Mouse (Mus musculus): ENCODE measurements at regions not wholly inside any gene's neighbourhood (a gene's known extent, or its start where the extent isn't known, plus 50 kb on each side); places are given as distances from the start of the nearest gene placed in this dataset.
A peak's percentile ranks its signal among the peaks of the same experiment; 100 is the strongest.

DNA sequence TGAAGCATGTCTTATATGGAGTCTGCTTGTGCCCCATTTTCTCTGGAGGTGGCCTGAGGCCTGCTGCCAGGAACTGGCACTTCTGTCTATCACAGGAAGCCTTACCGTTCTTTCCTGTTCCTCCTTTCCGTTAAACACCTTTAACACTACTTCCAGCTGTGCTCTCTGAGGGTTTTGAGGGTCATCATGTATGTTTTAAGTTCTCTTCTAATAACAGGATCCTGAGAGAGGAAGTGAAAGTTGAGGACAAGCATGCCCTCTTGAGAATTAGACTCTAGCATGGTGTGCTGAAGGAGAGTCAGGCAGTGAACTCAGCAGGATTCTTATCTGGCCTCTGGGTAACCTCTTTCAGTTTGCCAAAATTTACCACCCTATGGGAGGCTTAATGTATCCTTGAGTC lies 418.0 kb upstream of the 9430069I07Rik start:
- Histone ChIP-seq H3K36me3 (replicated peaks; ENCODE audit: low read length) (no peaks in the 10 kb centered on the region), H3K27me3 (replicated peaks) (no peaks in the 10 kb centered on the region), H3K4me3 (replicated peaks) (no peak overlapping the region), H3K9me3 (no peaks in the 10 kb centered on the region), H3K4me1 (0 out of 2 replicates have a peak, but pooled peaks cover 4% of the 10 kb centered on the region)
- TF ChIP-seq GATA1 (IDR thresholded peaks at IDR 0.05; ENCODE audit: borderline replicate concordance, low read length): no peak
- no peak for TF ChIP-seq FLI1 (IDR thresholded peaks at IDR 0.05; ENCODE audit: low read length)

GRCm38 (mm10) chr15:34751746-34752145 lies 394.1 kb upstream of the 9430069I07Rik start:
- Histone ChIP-seq H3K4me3 (replicated peaks) (peak overlapping the region; percentile 38), H3K27me3 (replicated peaks) (peaks cover 3% of the 10 kb centered on the region), H3K9me3 (no peaks in the 10 kb centered on the region), H3K4me1 (no peaks in the 10 kb centered on the region), H3K36me3 (replicated peaks; ENCODE audit: low read length) (no peaks in the 10 kb centered on the region)
- TF ChIP-seq FLI1 (IDR thresholded peaks at IDR 0.05; ENCODE audit: low read length) (no peak), GATA1 (IDR thresholded peaks at IDR 0.05; ENCODE audit: borderline replicate concordance, low read length) (no peak)

DNA sequence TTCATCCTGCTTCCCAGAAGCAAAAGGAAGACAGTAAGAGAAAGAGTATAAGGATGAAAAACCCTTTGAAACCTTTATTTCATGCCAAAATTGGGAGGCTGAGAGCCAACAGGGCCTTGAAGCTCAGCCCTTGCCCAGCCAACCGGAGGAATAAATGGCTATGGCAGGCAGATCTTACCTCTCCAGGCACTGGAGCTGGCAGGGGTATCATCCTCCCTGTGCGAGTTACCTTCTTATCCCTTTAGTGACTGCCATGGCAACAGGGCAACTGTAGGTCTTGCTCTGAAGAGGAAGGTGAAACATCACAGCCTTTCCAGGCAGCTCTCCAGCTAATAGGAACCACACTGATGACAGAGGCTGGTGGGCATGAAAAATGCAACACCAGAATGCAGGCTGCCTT lies 393.3 kb upstream of the 9430069I07Rik start:
- Histone ChIP-seq H3K27me3 (replicated peaks) (peaks cover 3% of the 10 kb centered on the region), H3K9me3 (no peaks in the 10 kb centered on the region), H3K4me1 (no peaks in the 10 kb centered on the region), H3K4me3 (replicated peaks) (no peak overlapping the region), H3K36me3 (replicated peaks; ENCODE audit: low read length) (no peaks in the 10 kb centered on the region)
- no peak for TF ChIP-seq GATA1 (IDR thresholded peaks at IDR 0.05; ENCODE audit: borderline replicate concordance, low read length)
- no peak for TF ChIP-seq FLI1 (IDR thresholded peaks at IDR 0.05; ENCODE audit: low read length)

- Histone ChIP-seq H3K27me3 (replicated peaks) (peaks cover 4% of the 10 kb centered on the region), H3K36me3 (replicated peaks; ENCODE audit: low read length) (no peaks in the 10 kb centered on the region), H3K4me3 (replicated peaks) (no peak overlapping the region), H3K9me3 (no peaks in the 10 kb centered on the region), H3K4me1 (no peaks in the 10 kb centered on the region)
- no peak for TF ChIP-seq GATA1 (IDR thresholded peaks at IDR 0.05; ENCODE audit: borderline replicate concordance, low read length)
- no peak for TF ChIP-seq FLI1 (IDR thresholded peaks at IDR 0.05; ENCODE audit: low read length)
These were observed 389.4 kb upstream of the 9430069I07Rik start for GRCm38 (mm10) chr15:34747111-34747510.

DNA sequence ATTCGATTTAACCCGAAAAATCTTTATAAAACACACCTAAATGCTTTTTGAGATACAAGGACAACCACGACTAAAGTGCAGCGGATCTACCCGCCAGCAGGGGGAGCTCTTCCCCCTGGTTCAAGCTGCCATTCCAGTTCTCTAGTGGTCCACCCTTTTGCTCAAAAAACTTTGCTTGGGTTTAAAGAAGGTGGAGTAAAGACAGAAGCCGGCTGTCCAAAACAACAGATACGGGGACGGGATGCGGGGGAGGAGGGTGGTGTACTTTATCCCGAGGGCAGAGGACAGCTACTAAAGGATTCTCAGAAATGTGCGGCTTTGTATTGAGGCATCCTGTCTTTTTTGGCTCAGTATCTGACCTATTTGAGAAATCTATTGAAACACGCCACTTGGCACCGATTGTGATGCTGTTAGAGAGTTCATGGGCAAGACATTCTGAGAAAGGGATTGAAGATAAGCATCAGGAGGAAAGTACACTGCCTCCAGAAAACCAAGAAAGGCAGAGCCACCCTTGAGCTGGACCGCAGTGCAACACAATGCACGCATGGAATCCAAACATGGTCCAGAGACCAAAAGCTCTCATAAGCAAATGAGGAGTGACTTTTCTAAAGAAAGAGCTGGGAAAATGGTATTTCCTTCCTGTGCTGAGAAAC lies 385.6 kb upstream of the 9430069I07Rik start:
- no peaks in the 10 kb centered on the region for H3K9me3 ChIP-seq
- no peak for TF ChIP-seq GATA1 (IDR thresholded peaks at IDR 0.05; ENCODE audit: borderline replicate concordance, low read length)
- TF ChIP-seq FLI1 (IDR thresholded peaks at IDR 0.05; ENCODE audit: low read length): no peak
- no peaks in the 10 kb centered on the region for H3K36me3 ChIP-seq (replicated peaks; ENCODE audit: low read length)
- H3K4me1 ChIP-seq: no peaks in the 10 kb centered on the region
- H3K27me3 ChIP-seq (replicated peaks): peaks cover 2% of the 10 kb centered on the region
- H3K4me3 ChIP-seq (replicated peaks): no peak overlapping the region

DNA sequence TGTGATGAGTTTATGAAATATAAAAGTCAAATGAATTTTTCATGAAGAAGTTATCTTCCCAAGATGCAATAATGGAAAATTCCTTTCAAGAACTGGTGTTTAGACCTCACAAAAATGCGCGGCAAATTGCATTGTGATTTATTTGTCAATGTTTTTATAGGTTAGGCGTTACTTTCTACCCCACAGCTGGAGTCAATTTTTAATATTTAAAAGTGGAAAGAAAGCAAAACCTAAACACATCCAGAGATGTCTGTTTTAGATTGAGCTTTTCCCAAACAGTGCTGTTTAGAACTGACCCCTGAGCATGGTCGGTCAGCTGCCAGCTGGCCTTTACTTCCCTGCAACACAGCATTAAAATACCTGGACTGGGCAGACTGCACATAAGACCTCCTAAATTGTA lies 383.8 kb upstream of the 9430069I07Rik start:
- H3K27me3 ChIP-seq (replicated peaks): peaks cover 2% of the 10 kb centered on the region
- no peak overlapping the region for H3K4me3 ChIP-seq (replicated peaks)
- H3K4me1 ChIP-seq: no peaks in the 10 kb centered on the region
- no peaks in the 10 kb centered on the region for H3K9me3 ChIP-seq
- TF ChIP-seq GATA1 (IDR thresholded peaks at IDR 0.05; ENCODE audit: borderline replicate concordance, low read length) (no peak), FLI1 (IDR thresholded peaks at IDR 0.05; ENCODE audit: low read length) (no peak)
- H3K36me3 ChIP-seq (replicated peaks; ENCODE audit: low read length): no peaks in the 10 kb centered on the region
